Mouse (Mus musculus): Measurements from ENCODE around the gene Dync1h1. TPM values are rescaled to one million over a fixed set of nuclear protein-coding genes. Genes with fewer than 3 reads are reported as not detected.

The Dync1h1 gene
- polyA plus RNA-seq (2015; fragmentation: Nextera tagmentation; extraction: Ambion mirVana): 41.7 and 42.0 TPM in 2 replicates

DNA sequence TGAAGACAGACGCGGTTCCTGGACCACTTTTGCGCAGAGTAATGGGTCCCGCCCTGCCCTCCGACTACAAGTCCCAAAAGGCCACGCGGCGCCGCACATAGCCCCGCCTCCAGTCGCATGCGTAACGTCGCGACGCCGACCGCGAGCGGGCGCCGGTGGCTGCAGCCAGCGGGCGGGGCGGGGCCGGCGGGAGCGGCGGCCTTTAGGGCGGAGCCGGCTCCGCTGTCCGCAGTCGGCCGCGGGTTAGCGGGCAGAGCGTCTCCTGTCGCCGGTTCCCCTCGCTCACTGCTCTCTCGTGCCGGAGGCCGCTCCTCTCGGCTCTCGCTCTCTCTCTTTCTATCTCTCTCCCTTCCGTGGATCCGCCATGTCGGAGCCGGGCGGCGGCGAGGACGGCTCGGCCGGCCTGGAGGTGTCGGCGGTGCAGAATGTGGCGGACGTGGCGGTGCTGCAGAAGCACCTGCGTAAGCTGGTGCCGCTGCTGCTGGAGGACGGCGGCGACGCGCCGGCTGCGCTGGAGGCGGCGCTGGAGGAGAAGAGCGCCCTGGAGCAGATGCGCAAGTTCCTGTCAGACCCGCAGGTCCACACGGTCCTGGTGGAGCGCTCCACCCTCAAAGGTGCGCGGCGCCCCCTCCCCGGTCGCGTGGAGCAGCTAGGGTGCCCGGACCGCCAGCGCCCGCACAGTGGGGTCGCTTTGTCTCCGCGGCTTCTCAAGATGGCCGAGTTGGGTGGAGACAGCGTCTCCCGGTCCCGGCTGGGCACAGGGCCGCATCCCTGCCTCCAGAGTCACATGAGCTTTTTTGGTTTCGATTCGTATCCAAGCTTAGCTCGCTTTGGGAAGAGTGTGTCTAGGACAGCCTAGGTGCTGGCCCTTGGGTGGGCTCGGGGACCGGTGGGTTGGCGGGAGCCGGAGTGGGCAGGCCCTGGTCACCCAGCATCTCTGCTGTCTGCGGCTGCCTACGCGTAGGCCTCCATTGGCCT, at the start of gene Dync1h1:
Gene Dync1h1 (plus strand): TSS at position 212 of the 978 bp plus-strand sequence.
- Histone ChIP-seq H3K9me3 (no peaks in the 10 kb centered on the region), H3K36me3 (0 out of 2 replicates have a peak, but pooled peaks cover 4% of the 10 kb centered on the region), H3K4me1 (peaks cover 32% of the 10 kb centered on the region), H3K4me3 (peak within 1 kb of the TSS; percentile 100), H3K9ac (peak within 1 kb of the TSS; percentile 99), H3K27ac (replicated peaks) (peak within 1 kb of the TSS; percentile 99), H3K27me3 (replicated peaks) (peaks cover 10% of the 10 kb centered on the region), H3K4me2 (peak within 1 kb of the TSS; percentile 95)
- peak; percentile 89 for ATAC-seq (ENCODE audit: extremely low read depth, insufficient number of reproducible peaks, low FRiP score, low TSS enrichment)
- under 1% methylated on average over 105 of the region's 105 CpGs for WGBS

DNA sequence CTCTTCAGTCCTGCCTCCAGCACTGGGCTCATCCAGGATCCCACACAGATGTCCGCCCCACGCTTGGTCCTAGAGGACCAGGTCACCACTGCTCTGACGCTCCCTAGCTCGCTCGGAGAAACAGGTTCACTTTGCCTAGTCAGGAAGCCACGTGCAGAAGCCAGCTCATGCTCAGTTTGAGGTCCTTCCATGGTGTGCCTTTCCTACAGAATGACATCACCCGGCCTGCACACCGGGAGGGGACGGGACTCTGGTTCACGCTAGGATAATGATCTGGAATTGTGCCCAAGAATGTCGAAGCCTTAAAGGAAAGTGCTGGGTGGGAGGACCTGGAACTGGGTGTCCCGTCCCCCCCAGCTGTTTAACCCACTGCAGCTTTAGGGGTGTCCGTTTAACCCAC, 49.1 kb upstream of the Dync1h1 start:
- Histone ChIP-seq H3K4me3 (no peak overlapping the region), H3K36me3 (peaks cover 97% of the 10 kb centered on the region), H3K27me3 (replicated peaks) (no peaks in the 10 kb centered on the region), H3K4me1 (peaks cover 14% of the 10 kb centered on the region), H3K9ac (no peak overlapping the region), H3K27ac (replicated peaks) (no peak overlapping the region), H3K4me2 (no peak overlapping the region), H3K9me3 (no peaks in the 10 kb centered on the region)
- no peak for ATAC-seq (ENCODE audit: extremely low read depth, insufficient number of reproducible peaks, low FRiP score, low TSS enrichment)
- 71% methylated on average over 13 of the region's 13 CpGs for WGBS

DNA sequence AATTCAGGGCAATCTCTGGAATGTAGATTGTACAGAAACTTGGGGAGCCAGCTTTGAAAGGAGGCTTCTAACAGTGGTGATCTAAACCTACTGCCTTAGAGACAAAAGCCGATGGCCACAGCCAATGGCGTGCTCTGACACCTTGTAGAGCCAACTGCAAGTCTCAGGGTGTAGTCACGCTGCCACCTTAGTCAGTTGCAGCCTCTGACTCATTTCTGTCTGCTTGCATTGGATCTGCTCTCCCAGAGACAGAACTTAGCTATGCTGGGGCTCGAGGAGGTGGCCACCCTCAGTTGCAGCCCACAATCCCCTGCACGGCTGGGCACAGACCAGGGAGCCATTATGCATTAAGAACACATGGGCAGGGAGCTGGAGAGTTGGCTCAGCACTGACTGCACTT, 47.9 kb upstream of the Dync1h1 start:
- H3K27ac ChIP-seq (replicated peaks): no peak overlapping the region
- no peak overlapping the region for H3K4me2 ChIP-seq
- no peak overlapping the region for H3K4me3 ChIP-seq
- ATAC-seq (ENCODE audit: extremely low read depth, insufficient number of reproducible peaks, low FRiP score, low TSS enrichment): no peak
- H3K27me3 ChIP-seq (replicated peaks): no peaks in the 10 kb centered on the region
- H3K36me3 ChIP-seq: peaks cover 97% of the 10 kb centered on the region
- H3K9me3 ChIP-seq: no peaks in the 10 kb centered on the region
- no peak overlapping the region for H3K9ac ChIP-seq
- 87% methylated on average over 5 of the region's 5 CpGs for WGBS
- peaks cover 14% of the 10 kb centered on the region for H3K4me1 ChIP-seq

DNA sequence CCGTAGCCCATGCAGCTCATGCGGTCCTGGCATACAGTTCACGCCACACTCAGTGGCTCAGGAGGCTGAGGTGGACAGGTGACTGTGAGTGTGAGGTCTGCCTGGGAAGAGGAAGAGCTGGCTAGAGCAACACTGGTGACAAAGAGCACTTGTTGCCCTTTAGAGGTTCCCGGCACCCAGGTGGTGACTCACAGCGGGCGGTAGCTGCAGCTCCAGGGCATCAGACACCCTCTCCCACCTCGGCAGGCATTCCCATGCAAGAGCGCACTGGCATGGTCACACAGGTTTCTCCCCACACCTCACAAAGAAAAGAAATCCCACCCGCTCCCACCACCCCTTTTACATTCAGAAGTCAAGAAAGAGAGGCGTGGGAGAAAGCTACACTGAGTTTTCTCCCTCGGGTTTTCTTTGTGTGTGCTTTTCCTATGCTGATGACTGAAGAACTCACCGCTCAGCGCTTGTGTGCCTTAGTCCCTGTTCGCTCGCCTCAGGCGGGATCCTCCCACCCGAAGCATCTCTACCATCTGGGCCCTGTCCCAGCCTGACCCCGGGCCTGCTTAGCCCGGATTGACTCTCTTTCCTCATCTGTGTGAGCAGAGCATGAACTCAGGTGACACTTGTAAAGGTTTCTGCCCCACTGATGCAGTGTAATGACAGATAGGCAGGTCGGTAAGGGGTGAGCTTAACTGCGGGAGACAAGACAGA, 45.6 kb upstream of the Dync1h1 start:
- no peak for ATAC-seq (ENCODE audit: extremely low read depth, insufficient number of reproducible peaks, low FRiP score, low TSS enrichment)
- Histone ChIP-seq H3K4me3 (no peak overlapping the region), H3K36me3 (peaks cover 99% of the 10 kb centered on the region), H3K27me3 (replicated peaks) (no peaks in the 10 kb centered on the region), H3K27ac (replicated peaks) (no peak overlapping the region), H3K9ac (no peak overlapping the region), H3K9me3 (no peaks in the 10 kb centered on the region), H3K4me2 (no peak overlapping the region), H3K4me1 (peaks cover 4% of the 10 kb centered on the region; the same call in 1 of the 2 replicates)
- WGBS: 87% methylated on average over 21 of the region's 21 CpGs

DNA sequence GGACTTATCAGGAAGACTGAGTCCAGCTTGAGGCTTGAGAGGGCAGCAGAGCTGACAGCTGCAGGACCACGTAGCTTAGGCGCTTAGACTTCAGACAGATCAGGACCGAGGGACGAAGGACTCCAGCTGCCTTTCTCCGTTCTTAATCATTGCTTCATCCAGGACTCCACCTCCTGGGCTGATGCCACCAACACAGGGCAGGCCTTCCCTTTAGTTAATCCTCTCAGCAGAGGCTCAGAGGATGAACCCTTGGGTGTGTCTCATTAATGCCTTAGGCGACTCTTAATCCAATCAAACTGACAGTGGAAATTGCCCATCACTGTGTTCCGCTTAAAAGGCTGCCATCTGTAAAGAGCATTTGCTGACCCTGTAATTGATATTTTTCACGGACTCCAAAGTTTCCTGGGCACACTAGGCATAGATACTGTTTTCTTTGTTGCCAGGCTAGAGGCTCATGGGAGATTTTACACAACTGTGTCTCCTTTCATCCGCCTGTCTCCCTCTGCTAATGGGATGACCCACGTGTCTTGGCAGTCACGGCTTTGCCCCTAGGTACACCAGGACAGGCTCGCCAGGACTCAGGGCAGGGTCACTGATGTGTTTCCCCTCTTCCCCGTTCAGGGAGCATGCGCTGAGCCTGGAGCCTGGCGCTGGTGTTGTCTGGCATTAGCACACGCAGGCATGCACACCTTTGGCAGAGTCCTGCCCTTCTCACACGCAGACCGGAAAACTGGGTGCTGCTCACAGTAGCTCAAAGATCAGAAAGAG, 44.2 kb upstream of the Dync1h1 start:
- no peak overlapping the region for H3K9ac ChIP-seq
- no peak for ATAC-seq (ENCODE audit: extremely low read depth, insufficient number of reproducible peaks, low FRiP score, low TSS enrichment)
- no peaks in the 10 kb centered on the region for H3K9me3 ChIP-seq
- WGBS: 86% methylated on average over 18 of the region's 18 CpGs
- H3K4me1 ChIP-seq: peaks cover under 1% of the 10 kb centered on the region; the same call in 1 of the 2 replicates
- H3K36me3 ChIP-seq: peaks cover 99% of the 10 kb centered on the region
- H3K4me3 ChIP-seq: no peak overlapping the region
- no peaks in the 10 kb centered on the region for H3K27me3 ChIP-seq (replicated peaks)
- H3K27ac ChIP-seq (replicated peaks): no peak overlapping the region
- H3K4me2 ChIP-seq: no peak overlapping the region

DNA sequence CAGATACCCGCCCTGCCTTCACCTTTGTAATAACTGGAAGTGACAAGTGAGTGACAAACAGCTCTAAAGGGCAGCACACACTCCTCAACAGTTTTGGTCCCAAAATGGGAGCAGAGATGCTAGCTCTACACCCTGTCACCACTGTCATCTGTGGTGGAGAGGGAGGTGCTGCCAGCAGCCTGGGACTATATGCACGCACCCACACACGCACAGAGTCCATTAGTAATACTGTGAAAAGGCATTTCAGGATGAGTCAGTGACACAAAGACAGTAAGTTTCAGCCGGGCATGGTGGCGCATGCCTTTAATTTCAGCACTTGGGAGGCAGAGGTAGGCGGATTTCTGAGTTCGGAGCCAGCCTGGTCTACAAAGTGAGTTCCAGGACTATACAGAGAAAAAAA, 43.1 kb upstream of the Dync1h1 start:
- Histone ChIP-seq H3K36me3 (peaks cover 99% of the 10 kb centered on the region), H3K4me1 (no peaks in the 10 kb centered on the region), H3K9me3 (no peaks in the 10 kb centered on the region), H3K27me3 (replicated peaks) (no peaks in the 10 kb centered on the region), H3K9ac (no peak overlapping the region), H3K4me2 (no peak overlapping the region), H3K4me3 (no peak overlapping the region), H3K27ac (replicated peaks) (no peak overlapping the region)
- WGBS: 94% methylated on average over 7 of the region's 7 CpGs
- no peak for ATAC-seq (ENCODE audit: extremely low read depth, insufficient number of reproducible peaks, low FRiP score, low TSS enrichment)

DNA sequence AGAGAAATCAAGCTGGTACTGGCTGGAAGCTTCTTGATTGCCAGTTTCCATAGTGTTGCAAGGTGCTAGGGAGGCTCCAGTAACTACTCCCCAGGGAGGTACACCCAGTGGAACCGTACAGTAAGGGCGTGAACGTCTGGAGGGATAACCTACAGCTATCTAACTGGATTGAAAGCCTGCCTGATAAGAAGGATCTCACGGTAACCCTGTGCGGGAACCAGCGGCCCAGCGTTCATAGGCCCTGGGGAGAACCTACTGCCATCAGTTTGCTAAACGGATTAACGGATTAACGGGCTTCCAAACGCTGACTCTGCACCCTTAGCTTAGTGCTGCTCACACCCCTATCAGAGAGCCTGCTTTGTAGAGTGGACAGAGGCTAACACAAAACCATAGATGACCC, 37.9 kb upstream of the Dync1h1 start:
- H3K4me1 ChIP-seq: no peaks in the 10 kb centered on the region
- H3K4me2 ChIP-seq: no peak overlapping the region
- 75% methylated on average over 11 of the region's 11 CpGs for WGBS
- H3K27me3 ChIP-seq (replicated peaks): no peaks in the 10 kb centered on the region
- no peak overlapping the region for H3K9ac ChIP-seq
- H3K27ac ChIP-seq (replicated peaks): no peak overlapping the region
- no peak for ATAC-seq (ENCODE audit: extremely low read depth, insufficient number of reproducible peaks, low FRiP score, low TSS enrichment)
- no peak overlapping the region for H3K4me3 ChIP-seq
- no peaks in the 10 kb centered on the region for H3K9me3 ChIP-seq
- peaks cover 99% of the 10 kb centered on the region for H3K36me3 ChIP-seq

DNA sequence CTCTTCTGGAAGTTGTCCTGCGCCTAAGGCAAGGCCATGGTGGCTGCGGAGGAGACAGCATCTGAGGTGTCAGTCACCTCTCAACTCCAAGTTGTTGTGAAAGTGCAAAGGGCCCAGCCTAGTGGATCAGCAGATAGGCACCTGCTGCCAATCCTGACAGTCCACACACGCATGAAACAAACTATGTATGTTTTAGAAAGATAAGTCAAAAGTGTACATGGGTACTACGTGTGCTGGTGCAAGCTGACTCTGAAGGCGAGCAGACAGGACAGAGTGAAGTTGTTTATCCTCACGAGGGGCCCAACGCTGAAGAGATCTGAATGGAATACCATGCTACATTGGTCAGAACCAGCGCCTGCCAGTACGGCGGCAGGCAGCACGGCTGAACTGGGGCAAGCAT, 36.4 kb upstream of the Dync1h1 start:
- no peak overlapping the region for H3K4me3 ChIP-seq
- no peaks in the 10 kb centered on the region for H3K27me3 ChIP-seq (replicated peaks)
- no peak overlapping the region for H3K27ac ChIP-seq (replicated peaks)
- H3K36me3 ChIP-seq: peaks cover 99% of the 10 kb centered on the region
- no peak overlapping the region for H3K4me2 ChIP-seq
- no peak overlapping the region for H3K9ac ChIP-seq
- no peaks in the 10 kb centered on the region for H3K9me3 ChIP-seq
- ATAC-seq (ENCODE audit: extremely low read depth, insufficient number of reproducible peaks, low FRiP score, low TSS enrichment): no peak
- WGBS: 89% methylated on average over 11 of the region's 11 CpGs
- no peaks in the 10 kb centered on the region for H3K4me1 ChIP-seq

DNA sequence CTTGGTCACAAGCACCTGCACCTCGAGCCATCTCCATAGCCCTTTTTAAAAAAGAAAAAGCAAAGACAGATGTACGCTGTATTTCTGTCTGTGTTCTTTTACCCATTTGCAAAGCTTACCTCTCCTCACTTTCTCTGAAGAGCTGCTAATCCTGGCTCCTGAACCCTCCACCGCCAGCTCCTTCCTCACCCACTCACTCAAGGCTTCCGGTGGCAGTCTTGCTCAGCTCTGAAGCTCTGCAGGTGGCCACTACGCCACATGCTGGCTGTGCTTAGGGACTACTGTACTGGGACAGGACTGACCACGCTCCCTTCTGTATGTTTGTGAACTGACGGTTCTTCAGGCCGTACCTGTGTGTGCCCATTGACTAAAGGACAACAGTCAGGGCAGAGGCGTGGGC, 34.9 kb upstream of the Dync1h1 start:
- Histone ChIP-seq H3K36me3 (peaks cover 99% of the 10 kb centered on the region), H3K4me1 (no peaks in the 10 kb centered on the region), H3K27me3 (replicated peaks) (no peaks in the 10 kb centered on the region), H3K4me3 (no peak overlapping the region), H3K9ac (no peak overlapping the region), H3K27ac (replicated peaks) (no peak overlapping the region), H3K4me2 (no peak overlapping the region), H3K9me3 (no peaks in the 10 kb centered on the region)
- ATAC-seq (ENCODE audit: extremely low read depth, insufficient number of reproducible peaks, low FRiP score, low TSS enrichment): no peak
- 89% methylated on average over 9 of the region's 9 CpGs for WGBS

DNA sequence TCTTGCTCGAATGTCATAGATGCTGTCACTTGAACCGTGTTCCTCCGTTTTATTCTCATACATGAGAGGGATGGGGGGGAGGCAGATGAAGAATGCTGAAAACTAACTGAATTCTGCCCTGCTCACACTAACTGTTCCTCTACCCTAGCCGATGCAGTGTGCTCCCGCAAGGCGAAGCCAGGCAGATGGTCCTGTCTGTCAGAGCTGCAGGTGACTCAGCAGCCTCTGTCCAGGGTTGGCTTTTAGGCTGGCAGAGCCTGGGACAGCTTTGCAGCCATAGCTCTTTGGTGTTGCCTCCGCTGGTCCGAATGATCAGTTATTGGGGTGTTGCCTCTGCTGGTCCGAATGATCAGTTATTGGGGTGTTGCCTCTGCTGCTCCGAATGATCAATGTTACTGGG, 30.2 kb upstream of the Dync1h1 start:
- Histone ChIP-seq H3K4me3 (no peak overlapping the region), H3K4me1 (no peaks in the 10 kb centered on the region), H3K4me2 (no peak overlapping the region), H3K27me3 (replicated peaks) (no peaks in the 10 kb centered on the region), H3K9me3 (no peaks in the 10 kb centered on the region), H3K36me3 (peaks cover 99% of the 10 kb centered on the region), H3K27ac (replicated peaks) (no peak overlapping the region), H3K9ac (no peak overlapping the region)
- ATAC-seq (ENCODE audit: extremely low read depth, insufficient number of reproducible peaks, low FRiP score, low TSS enrichment): no peak
- WGBS: 91% methylated on average over 10 of the region's 10 CpGs

DNA sequence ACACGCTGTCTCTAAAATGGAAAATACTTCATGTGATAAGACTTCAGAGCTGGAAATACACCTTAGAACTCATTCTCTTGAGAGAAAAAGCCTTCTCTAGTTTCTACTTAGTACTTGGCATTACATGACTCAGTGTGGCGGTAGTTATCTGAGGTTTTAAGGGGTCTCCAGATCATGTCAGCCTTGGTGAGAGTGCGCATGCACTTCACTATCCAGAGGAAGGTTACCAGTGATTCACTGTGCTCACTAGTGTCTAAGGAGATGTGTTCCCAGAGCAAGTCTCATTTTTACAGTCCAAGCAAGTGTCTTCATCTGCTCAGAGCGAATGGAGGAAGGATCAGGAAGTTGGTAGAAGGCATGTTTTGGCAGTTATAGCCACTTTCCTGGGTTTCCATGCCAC, 28.9 kb upstream of the Dync1h1 start:
- WGBS: 90% methylated on average over 4 of the region's 4 CpGs
- Histone ChIP-seq H3K4me3 (no peak overlapping the region), H3K9ac (no peak overlapping the region), H3K4me1 (no peaks in the 10 kb centered on the region), H3K27ac (replicated peaks) (no peak overlapping the region), H3K27me3 (replicated peaks) (no peaks in the 10 kb centered on the region), H3K4me2 (no peak overlapping the region), H3K9me3 (no peaks in the 10 kb centered on the region), H3K36me3 (peaks cover 99% of the 10 kb centered on the region)
- no peak for ATAC-seq (ENCODE audit: extremely low read depth, insufficient number of reproducible peaks, low FRiP score, low TSS enrichment)
